Mouse (Mus musculus) lung, postnatal 0 days (tissue): ENCODE results near the gene Cenpe. TPM values are rescaled to one million over a fixed set of nuclear protein-coding genes. Genes with fewer than 3 reads are reported as not detected.

Experiments
- ATAC-seq: fragments of 200-750 bp; cut with Nextera tagmentation; 2 replicates; pipeline ENCODE4 v1.8.0; 2017; ENCODE audit warnings: moderate library complexity
- DNase-seq: peaks from one replicate; pipeline ENCODE4 v3.0.0-alpha.2; 2016; ENCODE audit warnings: low spot score
- H3K27ac ChIP-seq: fragments of 300-500 bp; sonication (generic); 2 replicates; pipeline ENCODE4 v1.5.1; 2014; ENCODE audit warnings: antibody characterized with exemption, mild to moderate bottlenecking, low read length, mixed read lengths
- H3K27me3 ChIP-seq: fragments of 300-500 bp; sonication (generic); replicated peaks from 2 replicates; pipeline ENCODE4 v1.6.1; 2014; ENCODE audit warnings: low read length, mixed read lengths; ENCODE audit not compliant: insufficient read depth
- H3K36me3 ChIP-seq: fragments of 300-500 bp; sonication (generic); 2 replicates; pipeline ENCODE4 v1.6.1; 2014; ENCODE audit warnings: low read length, mixed read lengths; ENCODE audit not compliant: insufficient read depth
- H3K4me1 ChIP-seq: fragments of 300-500 bp; sonication (generic); 2 replicates; pipeline ENCODE4 v1.6.1; 2014; ENCODE audit warnings: antibody characterized with exemption, low read depth, low read length, mixed read lengths; ENCODE audit not compliant: insufficient read depth
- H3K4me2 ChIP-seq: fragments of 300-500 bp; sonication (generic); replicated peaks from 2 replicates; pipeline ENCODE4 v1.6.1; 2014; ENCODE audit warnings: low read depth, mild to moderate bottlenecking, low read length, moderate library complexity, mixed read lengths
- H3K4me3 ChIP-seq: fragments of 300-500 bp; sonication (generic); 2 replicates; pipeline ENCODE4 v1.5.1; 2014; ENCODE audit warnings: low read depth, low read length
- H3K9ac ChIP-seq: fragments of 300-500 bp; sonication (generic); replicated peaks from 2 replicates; pipeline ENCODE4 v1.6.1; 2014; ENCODE audit warnings: low read depth, mild to moderate bottlenecking
- H3K9me3 ChIP-seq: fragments of 300-500 bp; sonication (generic); 2 replicates; pipeline ENCODE4 v1.6.1; 2016; ENCODE audit warnings: low read length, mixed read lengths
- CTCF ChIP-seq: IDR thresholded peaks from 2 replicates; pipeline ENCODE4 v1.5.1; 2016; ENCODE audit warnings: antibody characterized with exemption, mild to moderate bottlenecking
- EP300 ChIP-seq: IDR thresholded peaks from 2 replicates; pipeline ENCODE4 v1.6.1; 2016; ENCODE audit warnings: antibody characterized with exemption, mild to moderate bottlenecking, control low read depth
- WGBS: fragments of 180-500 bp; shearing (Covaris S2); extraction: QIAGEN DNeasy Blood & Tissue Kit; methylation state at CpG from one replicate; pipeline ENCODE4 v1.1.7; 2014; 5-methylcytosine and 5-hydroxymethylcytosine counted together
- polyA plus RNA-seq: library from polyadenylated mRNA; unstranded; fragments of >200 nt; fragmentation: Nextera tagmentation; extraction: Ambion mirVana; gene quantifications from 2 replicates; pipeline ENCODE4 v1.2.1, GENCODE M21; 2015

Cenpe gene
- polyA plus RNA-seq, 1 experiment from 2014 or later, result 1.1 TPM

GRCm38 (mm10) chr3:135251825-135252224 is 39.5 kb downstream of the Cenpe start:
- Histone ChIP-seq H3K4me1 (no peaks in the 10 kb centered on the region), H3K27ac (no peak overlapping the region), H3K4me2 (no peak overlapping the region), H3K4me3 (no peak overlapping the region), H3K9ac (no peak overlapping the region), H3K27me3 (no peaks in the 10 kb centered on the region), H3K9me3 (no peaks in the 10 kb centered on the region), H3K36me3 (0 out of 2 replicates have a peak, but pooled peaks cover 7% of the 10 kb centered on the region)
- 93% methylated on average over 6 of the region's 6 CpGs for WGBS
- no peak for TF ChIP-seq CTCF
- DNase-seq, result no peak
- ATAC-seq, result no peak

DNA sequence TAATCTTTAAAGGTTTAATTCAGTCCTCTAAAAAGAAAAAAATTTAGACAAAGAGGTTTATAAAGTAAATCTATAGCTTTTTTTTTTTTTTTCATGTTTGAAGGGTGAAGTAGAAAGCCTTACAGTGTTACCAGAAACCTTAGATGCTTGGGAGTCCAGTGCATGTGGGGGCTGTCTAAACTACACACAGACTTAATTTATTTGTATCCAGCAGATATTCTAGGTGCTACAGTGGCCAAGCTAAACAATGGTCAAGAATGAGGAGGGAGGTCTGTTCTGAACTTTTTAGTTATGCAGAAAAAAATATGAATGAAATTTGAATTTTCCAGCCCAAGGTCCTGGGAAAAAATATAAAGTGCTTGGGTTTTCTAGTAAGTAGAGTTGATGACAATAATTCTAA is 42.4 kb downstream of the Cenpe start:
- no peaks in the 10 kb centered on the region for H3K27me3 ChIP-seq
- no peaks in the 10 kb centered on the region for H3K4me1 ChIP-seq
- H3K4me2 ChIP-seq, result no peak overlapping the region
- TF ChIP-seq EP300, result no peak
- no peak for TF ChIP-seq CTCF
- H3K4me3 ChIP-seq, result no peak overlapping the region
- DNase-seq (no peak), ATAC-seq (no peak)
- no peaks in the 10 kb centered on the region for H3K9me3 ChIP-seq
- no peaks in the 10 kb centered on the region for H3K36me3 ChIP-seq
- no peak overlapping the region for H3K27ac ChIP-seq
- H3K9ac ChIP-seq, result no peak overlapping the region

GRCm38 (mm10) chr3:135258919-135259318 is 46.6 kb downstream of the Cenpe start:
- Histone ChIP-seq H3K4me1 (no peaks in the 10 kb centered on the region), H3K27me3 (no peaks in the 10 kb centered on the region), H3K9ac (no peak overlapping the region), H3K4me2 (no peak overlapping the region), H3K36me3 (peaks cover 6% of the 10 kb centered on the region; the same call in 1 of the 2 replicates), H3K27ac (no peak overlapping the region), H3K9me3 (no peaks in the 10 kb centered on the region), H3K4me3 (no peak overlapping the region)
- DNase-seq, result no peak
- no peak for ATAC-seq
- 89% methylated on average over 10 of the region's 10 CpGs for WGBS
- no peak for TF ChIP-seq EP300
- TF ChIP-seq CTCF, result no peak

DNA sequence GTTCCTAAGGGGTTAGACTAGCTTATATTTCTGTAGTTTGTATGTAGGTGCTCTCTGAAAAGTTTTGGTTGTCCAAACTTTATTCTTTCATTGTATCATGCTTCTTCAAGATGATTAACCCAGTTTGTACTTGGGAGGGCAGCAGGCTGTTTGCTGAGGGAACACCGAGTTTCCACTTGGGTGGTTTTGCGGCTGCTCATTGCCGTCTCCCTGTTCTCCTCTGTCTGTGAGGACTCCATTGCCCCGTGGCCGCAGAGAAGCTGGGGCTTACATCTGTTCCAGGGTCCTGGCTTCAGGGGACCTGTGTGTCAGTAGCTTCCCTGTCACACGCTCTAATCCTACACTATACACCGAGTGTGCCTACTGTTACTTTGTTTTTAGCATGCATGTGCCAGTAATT is 47.9 kb downstream of the Cenpe start:
- H3K9me3 ChIP-seq, result no peaks in the 10 kb centered on the region
- H3K4me1 ChIP-seq, result no peaks in the 10 kb centered on the region
- DNase-seq, result no peak
- H3K36me3 ChIP-seq, result peaks cover 6% of the 10 kb centered on the region; the same call in 1 of the 2 replicates
- no peak for ATAC-seq
- H3K4me2 ChIP-seq, result no peak overlapping the region
- no peak overlapping the region for H3K9ac ChIP-seq
- H3K4me3 ChIP-seq, result no peak overlapping the region
- TF ChIP-seq EP300, result no peak
- no peak for TF ChIP-seq CTCF
- H3K27ac ChIP-seq, result no peak overlapping the region
- 93% methylated on average over 7 of the region's 7 CpGs for WGBS
- H3K27me3 ChIP-seq, result no peaks in the 10 kb centered on the region

GRCm38 (mm10) chr3:135268616-135269015 is 56.3 kb downstream of the Cenpe start:
- Histone ChIP-seq H3K9me3 (no peaks in the 10 kb centered on the region), H3K4me3 (no peak overlapping the region), H3K36me3 (peaks cover 3% of the 10 kb centered on the region; the same call in 1 of the 2 replicates), H3K9ac (no peak overlapping the region), H3K27me3 (no peaks in the 10 kb centered on the region), H3K4me2 (no peak overlapping the region), H3K4me1 (no peaks in the 10 kb centered on the region), H3K27ac (no peak overlapping the region)
- WGBS, result 78% methylated on average over 5 of the region's 5 CpGs
- no peak for ATAC-seq
- no peak for DNase-seq
- no peak for TF ChIP-seq EP300

DNA sequence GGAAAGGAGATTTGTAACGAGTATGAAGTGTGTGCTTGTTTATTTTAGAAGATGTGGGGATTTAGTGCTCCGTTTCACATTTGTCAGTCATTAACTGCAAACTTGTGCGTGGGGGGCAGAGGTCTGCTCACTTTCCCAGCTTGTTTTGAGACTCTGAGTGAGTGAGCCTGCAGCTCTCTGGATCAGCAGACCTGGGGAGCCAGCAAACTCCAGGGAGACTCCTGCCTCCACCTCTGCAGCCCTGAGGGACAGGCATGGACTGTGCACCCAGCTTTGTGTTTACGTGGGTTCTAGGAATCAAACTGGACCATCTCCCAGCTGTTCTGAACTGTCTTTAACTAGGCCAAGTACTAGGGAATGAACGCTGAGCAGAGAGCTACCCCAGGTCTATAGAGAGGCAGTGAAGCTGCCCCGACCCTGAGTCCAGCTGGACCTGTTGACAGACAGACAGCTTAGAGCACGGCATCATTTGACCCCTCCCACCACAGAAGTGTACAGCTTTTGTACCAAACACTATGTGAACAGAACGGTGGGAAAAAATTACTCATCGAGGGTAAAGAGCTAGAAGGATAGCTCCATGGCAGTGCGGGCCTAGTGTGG is 57.2 kb downstream of the Cenpe start:
- Histone ChIP-seq H3K4me3 (no peak overlapping the region), H3K4me2 (no peak overlapping the region), H3K4me1 (no peaks in the 10 kb centered on the region), H3K36me3 (peaks cover 3% of the 10 kb centered on the region; the same call in 1 of the 2 replicates), H3K27ac (no peak overlapping the region), H3K9ac (no peak overlapping the region), H3K9me3 (no peaks in the 10 kb centered on the region), H3K27me3 (no peaks in the 10 kb centered on the region)
- ATAC-seq (no peak), DNase-seq (no peak)
- no peak for TF ChIP-seq CTCF
- no peak for TF ChIP-seq EP300
- 77% methylated on average over 10 of the region's 10 CpGs for WGBS

DNA sequence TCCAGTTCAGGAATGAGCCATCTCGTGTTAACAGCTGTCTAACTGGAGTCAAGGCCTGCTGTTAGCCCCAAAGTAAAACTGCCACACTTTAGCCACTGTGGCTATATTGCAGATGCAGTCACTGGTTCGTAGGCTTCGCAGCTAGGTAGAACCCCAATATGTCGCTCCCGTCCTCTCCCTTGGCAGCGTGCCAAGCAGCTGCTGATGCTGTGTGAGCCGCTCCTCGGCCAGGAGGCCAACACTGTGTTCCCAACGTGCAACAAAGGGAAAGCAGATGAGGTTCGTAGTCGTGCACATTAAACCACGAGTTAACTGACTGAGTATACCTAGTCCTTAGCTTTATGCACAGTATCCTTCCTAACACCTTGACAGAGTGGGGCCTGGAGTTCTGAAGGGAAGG is 60.3 kb downstream of the Cenpe start:
- Histone ChIP-seq H3K4me1 (no peaks in the 10 kb centered on the region), H3K4me3 (no peak overlapping the region), H3K27me3 (no peaks in the 10 kb centered on the region), H3K9me3 (no peaks in the 10 kb centered on the region), H3K36me3 (peaks cover 3% of the 10 kb centered on the region; the same call in 1 of the 2 replicates), H3K4me2 (no peak overlapping the region), H3K27ac (no peak overlapping the region), H3K9ac (no peak overlapping the region)
- no peak for TF ChIP-seq CTCF
- TF ChIP-seq EP300, result no peak
- DNase-seq (no peak), ATAC-seq (no peak)
- 64% methylated on average over 12 of the region's 12 CpGs for WGBS
